Mouse (Mus musculus) adrenal gland, postnatal 10 days (tissue): ENCODE measurements around the gene Mpv17l. TPM values are rescaled to one million over a fixed set of nuclear protein-coding genes. Genes with fewer than 3 reads are reported as not detected.
"Not testable (repeated sequence)": the region's sequence is repeated elsewhere in the genome, so short reads cannot be mapped to it uniquely, and the experiment has no call there.

Experiments used
- DNase-seq: peaks from one replicate; pipeline ENCODE4 v3.0.0; 2021; ENCODE audit warnings: mixed read lengths
- long read RNA-seq, 2 experiments: library from polyadenylated mRNA; stranded (forward); transcript quantifications; one replicate each; pipeline ENCODE4 v2.0.0; 2021
- total RNA-seq, 2 experiments: library from RNA; stranded (reverse); gene quantifications; 2 replicates each; pipeline ENCODE4 v1.2.3; 2021

Gene Mpv17l
- 1 to 10 TPM; 6.6 to 8.1 TPM for total RNA-seq
- long read RNA-seq, experiment 1, partial matches to known transcripts = 0 of 4 reads
- long read RNA-seq, experiment 1, other reads (novel, unspliced or antisense) = 2 of 4 reads
- long read RNA-seq, experiment 2, partial matches to known transcripts = 0 of 6 reads
- long read RNA-seq, experiment 2, other reads (novel, unspliced or antisense) = 3 of 6 reads

DNA sequence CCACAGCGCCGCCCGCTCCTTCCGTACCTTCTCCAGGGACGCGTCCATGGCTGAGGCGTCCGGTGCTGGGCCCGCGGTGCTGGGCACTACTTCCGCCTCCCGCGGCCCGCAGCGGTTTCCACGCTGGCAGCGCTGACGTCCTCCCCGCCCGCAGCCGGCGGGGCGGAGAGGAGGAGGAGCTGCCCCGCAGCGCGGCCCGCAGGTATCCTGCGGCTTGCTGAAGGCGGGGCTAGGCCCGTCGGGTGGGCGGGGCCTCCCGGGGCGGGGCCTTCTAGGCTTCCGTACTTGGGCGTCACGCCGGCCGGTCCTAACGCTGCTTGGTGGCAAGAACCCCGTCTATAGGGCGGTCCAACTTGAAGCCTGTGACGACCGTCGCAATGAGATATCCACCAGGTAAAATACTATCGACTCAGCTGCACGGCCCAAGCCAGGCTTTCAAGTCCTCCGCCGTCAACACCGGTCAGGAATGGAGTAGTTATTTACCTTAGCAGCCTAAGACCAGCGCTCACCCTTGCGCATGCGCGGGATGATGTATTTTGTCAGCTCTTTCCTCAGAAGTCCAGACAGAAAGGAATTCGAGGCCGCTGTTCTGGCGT, at the start of gene Mpv17l, which contains the start of gene Pdxdc1:
Mpv17l (plus strand) TSS at position 274 of the 596 bp plus-strand sequence.
Pdxdc1 (minus strand) TSS at position 244 of the 596 bp plus-strand sequence.
- DNase-seq = peak; percentile 100

GRCm38 (mm10) chr16:13853886-13854285, 49.1 kb upstream of the Mpv17l start:
- DNase-seq = no peak

DNA sequence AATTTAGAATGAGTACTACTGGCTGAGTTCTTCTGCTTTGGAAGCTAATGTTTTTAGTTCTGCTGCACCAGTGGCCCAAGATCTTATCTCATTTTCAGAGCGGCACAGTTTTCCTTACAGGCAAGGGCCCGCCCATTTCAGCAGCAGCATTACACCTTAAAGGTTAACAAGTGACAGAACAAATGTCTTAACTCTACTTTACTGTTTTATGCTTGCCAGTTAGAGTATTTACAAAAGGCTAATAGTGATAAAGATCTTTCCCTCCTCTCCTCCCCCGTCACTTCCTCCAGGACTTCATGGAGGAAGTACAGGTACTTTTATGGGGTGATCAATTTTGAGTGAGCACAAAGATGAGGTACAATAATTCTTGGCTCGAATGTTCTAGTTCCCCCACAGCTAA, 36.9 kb upstream of the Mpv17l start:
- no peak for DNase-seq

GRCm38 (mm10) chr16:13866616-13867015, 36.3 kb upstream of the Mpv17l start:
- no peak for DNase-seq

DNA sequence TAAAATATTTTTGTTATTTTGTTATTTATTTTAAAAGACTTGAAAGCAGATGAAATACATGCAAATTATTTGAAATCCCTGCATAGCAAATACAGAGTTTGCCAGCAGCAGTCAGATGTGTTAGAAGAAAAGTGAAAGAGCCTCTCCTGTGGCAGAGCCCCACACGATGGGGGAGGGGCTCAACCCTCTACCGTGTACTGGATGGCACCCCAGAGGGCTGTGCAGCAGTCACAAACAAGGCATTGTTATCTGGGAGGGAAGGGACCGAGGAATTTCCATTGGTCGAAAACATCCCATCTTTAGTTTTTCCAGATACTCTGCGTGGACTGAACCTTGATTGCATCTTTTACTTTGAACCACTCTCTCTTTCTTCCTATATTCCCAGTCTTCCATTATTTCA, 35.6 kb upstream of the Mpv17l start:
- peak; percentile 23 for DNase-seq

DNA sequence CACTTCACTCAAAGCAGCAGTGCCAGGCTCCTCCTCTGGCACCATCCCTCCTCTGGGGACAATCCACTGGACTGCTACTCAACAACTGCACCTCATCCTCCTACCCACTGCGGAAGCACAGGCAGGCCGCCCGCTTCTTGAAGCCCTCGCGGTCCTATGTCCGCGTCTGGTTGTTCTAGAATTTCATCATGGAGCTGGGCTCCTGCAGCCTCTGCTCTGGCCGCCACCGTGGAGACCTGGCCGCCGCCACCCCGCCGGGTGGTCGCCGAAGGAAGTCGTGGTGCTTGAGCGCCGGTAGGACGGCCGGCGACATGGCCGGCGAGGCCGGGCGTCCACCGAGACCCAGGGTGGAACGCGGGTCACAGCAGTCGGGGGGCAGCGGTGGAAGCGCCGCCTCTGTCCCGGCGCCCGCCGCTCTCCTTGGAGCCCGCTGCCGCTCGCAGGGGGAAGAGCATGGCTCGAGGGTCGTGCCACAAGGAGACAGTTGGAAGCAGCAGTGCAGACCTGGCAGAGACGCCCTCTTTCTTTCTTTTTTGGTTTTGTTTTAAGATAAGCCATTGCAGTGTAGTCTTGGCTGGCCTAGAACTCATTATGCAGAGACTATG, 34.9 kb upstream of the Mpv17l start:
- peak; percentile 27 for DNase-seq

DNA sequence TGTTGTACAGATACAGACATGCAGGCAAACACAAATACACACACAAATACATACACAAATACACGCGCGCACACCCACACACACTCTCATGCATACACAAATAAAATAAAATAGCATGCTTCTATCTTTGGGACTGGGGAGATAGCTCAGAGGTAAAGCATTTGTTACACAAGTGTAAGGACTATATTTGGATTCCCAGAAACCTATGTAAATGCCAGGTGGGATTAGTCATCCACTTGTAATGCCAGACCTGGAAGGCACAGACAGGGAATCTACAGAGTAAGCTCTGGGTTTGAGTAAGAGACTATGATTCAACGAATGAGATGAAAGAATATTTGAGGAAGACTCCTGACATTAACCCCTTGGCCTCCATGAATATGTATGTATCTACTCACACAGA, 27.5 kb upstream of the Mpv17l start:
- no peak for DNase-seq

DNA sequence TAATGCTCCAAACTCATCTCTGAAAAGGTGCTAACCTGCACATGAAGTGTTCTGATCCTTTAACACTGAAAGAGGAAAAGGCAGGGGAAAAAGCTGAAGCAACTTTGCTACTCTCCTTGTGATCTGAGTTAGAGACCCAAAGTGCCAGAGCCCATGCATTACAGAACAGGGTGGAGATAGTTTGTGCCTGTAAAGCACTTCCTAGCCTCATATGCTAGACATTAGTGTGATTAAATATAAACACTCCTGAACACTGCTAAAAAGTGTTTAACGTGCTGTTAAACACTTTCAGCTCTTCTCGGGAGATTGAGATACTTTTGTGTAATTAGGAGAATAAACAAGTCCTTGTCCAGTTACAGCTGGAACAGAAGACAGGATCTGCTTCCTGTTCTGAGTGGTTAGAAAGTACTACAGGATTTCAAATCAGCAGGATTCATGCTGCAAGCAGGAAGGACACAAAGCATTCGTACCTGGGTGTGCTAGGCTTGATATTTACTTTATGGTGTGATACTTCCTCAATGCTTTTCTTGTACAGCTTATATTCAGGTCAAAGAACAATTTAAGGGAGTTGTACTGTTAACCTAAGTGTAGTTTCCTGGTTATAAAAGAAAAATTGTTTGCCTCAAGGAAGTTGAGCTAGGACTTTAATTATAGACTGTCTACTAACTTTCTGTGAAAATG, 19.7 kb upstream of the Mpv17l start:
- no peak for DNase-seq

DNA sequence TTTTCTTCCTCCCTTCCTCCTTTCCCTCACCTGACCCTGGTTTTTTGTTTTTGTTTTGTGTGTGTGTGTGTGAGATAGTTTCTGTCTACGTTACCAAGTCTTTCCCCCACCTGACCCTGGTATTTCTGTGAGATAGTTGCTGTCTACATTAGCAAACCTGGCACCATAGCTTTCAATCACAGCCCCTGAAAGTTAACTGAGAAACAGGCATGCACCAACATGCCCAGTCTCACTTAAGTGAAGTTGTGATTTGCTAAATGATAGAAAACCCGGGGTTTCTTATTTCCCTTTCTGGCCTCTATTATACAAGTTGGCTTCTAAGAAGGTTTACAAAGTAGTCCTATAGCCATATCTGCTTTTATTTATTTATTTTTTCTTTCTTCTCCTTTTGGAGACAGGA, 12.5 kb upstream of the Mpv17l start:
- DNase-seq = no peak

GRCm38 (mm10) chr16:13892850-13893249, 10.1 kb upstream of the Mpv17l start:
- DNase-seq = no peak

DNA sequence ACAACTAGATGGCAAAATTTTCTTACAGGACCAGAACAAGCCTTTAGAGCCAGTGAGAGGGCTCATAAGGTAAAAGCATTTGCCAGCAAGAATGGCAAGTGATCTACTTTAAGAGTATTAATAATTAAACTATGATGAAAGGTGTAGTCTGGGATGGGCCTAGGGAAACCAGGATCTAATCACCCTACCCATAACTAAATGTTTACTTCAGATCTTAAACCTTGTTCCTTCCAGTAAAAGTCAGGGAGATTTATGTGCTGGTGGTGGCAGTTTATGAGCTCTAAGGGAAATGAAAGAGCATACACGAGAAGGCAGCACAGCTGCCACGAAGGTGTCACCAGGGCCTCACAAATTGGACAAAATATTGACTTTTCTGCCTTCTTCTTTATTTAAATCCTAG, 8.9 kb upstream of the Mpv17l start:
- no peak for DNase-seq

DNA sequence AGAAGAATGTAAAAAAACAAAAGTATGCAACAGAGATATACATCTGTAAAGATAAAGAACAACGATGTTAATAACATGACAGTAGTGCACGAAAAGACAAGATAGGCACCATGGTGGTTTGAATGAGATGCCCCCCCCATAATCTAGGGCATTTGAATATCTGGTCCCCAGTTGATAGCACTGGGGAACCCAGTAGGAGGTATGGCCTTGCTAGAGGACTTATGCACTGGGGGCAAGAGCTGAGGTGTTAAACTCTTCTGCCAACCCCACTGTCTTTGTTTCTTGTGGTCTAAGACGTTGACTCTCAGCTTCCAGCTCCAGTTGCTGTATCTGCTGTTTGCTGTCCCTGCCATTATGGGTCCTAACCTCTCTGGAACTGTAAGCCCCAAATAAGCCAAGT, 7.2 kb upstream of the Mpv17l start:
- DNase-seq = no peak

GRCm38 (mm10) chr16:13896357-13896756, 6.6 kb upstream of the Mpv17l start:
- no peak for DNase-seq

- peak; percentile 19 for DNase-seq
Measured at GRCm38 (mm10) chr16:13898981-13899380, 4.0 kb upstream of the Mpv17l start.

DNA sequence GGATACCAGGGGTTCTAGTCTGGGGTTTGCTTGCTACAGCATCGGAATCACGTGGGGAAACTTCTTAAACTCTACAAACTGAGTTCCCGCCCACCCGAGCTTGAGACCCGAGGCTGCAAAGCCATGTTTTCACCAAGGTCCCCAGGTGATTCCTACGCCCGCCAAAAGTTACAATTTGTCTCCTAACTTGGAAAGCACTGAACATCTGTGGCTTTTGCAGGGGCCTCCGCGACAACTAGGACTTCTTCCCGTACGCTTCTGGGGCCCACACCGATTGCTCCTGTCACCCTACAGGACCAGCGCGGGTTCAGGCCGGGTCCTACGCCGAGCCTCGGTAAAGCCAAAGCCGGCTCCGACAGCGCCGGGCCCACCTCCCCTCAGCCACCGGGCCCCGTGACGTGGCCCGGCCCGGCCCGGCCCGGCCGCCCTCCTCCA, 547 bp upstream of the Mpv17l start:
- no peak for DNase-seq

DNA sequence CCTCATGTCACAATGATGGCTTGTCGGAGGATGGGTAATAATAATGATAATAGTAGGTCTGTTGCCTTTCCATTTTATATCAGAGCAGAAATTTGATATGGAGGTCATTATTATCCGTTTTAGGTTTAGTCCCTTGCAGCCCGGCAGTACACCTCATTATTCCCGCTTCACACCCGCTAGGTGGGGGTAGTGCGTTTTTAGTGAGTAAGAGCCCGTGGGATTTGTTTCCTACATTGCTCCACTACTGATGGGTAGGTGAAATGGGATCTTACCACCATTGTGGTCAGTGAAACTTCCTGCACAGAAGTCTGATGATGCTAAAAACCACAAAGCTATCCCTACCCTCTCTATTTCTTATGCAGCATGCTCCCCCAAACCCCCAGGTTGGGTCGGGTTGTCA, 527 bp downstream of the Mpv17l start:
- DNase-seq = no peak

GRCm38 (mm10) chr16:13907297-13907696, 4.3 kb downstream of the Mpv17l start:
- DNase-seq = no peak

GRCm38 (mm10) chr16:13920093-13920492, 17.1 kb downstream of the Mpv17l start:
- DNase-seq = no peak

DNA sequence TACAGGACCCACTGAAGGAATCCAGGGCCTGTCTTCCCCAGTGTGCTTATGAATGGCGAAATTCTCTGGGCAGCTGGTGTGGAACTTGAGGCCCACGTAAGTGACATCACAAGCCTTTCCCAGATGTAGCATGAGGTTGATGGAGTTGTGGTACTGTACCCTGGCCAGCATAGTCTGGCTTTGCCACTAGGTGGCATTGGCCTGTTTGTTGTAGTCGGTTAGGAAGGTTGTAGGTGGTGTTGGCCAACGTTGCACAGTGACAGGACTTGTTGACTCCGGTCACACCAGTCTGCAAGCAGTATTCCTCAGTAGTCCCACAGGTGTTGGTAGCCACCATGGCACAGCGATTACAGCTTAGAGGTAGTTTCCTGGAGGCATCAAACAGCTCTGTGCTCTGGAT, 18.1 kb downstream of the Mpv17l start:
- DNase-seq = peak; percentile 14

- DNase-seq = no peak
Measured at GRCm38 (mm10) chr16:13921781-13922180, 18.8 kb downstream of the Mpv17l start.

GRCm38 (mm10) chr16:13922499-13922898, 19.5 kb downstream of the Mpv17l start:
- not testable (repeated sequence) for DNase-seq

- not testable (repeated sequence) for DNase-seq
Measured at GRCm38 (mm10) chr16:13922966-13923365, 20.0 kb downstream of the Mpv17l start.

DNA sequence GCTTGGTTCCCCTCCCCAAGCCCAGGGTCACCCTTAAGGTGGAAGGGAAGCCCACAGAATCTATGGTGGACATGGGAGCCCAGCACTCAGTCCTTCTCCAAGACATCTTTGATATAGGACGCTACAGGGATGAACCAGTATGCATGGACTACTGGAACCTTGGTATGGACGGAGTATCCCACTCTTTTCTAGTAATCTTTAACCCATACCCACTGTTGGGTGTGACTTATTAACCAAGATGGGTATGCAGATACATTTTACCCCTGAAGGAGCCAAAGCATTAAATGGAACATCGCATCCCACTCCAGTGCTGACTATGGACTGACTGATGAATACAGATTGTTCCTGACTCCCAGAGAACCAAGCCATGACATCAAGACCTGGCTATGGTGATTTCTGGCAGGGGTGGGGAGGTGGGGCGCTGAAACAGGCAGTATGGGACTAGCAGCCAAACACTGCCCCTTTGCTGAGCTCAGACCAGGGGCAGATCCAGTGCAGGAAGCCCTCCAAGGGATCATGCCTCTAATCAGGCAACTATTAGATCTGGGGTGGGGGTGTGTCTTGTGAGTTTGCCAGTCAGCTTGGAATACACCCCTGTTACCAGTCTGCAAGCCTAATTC, 24.6 kb downstream of the Mpv17l start:
- no peak for DNase-seq
